Mouse (Mus musculus): ENCODE measurements around the gene Wasf3.

- TF ChIP-seq POLR2A (IDR thresholded peaks at IDR 0.05; ENCODE audit: insufficient read depth, low read depth, low read length) (no peak), EP300 (IDR thresholded peaks at IDR 0.05; ENCODE audit: insufficient read depth, low read depth, low read length) (no peak)
These were observed 1.4 kb upstream of the Wasf3 start for GRCm38 (mm10) chr5:146383401-146383800.

All from heart, adult 2 months (tissue).